Mouse (Mus musculus) kidney, adult 2 months (tissue): ENCODE measurements at regions not wholly inside any gene's neighbourhood (a gene's known extent, or its start where the extent isn't known, plus 50 kb on each side); places are given as distances from the start of the nearest gene placed in this dataset.

Source experiments
- DNase-seq: peaks from one replicate; pipeline ENCODE4 v3.0.0; 2021
- H3K27ac ChIP-seq: fragments of 200-500 bp; 2 replicates; pipeline ENCODE4 v1.5.1; 2012; ENCODE audit warnings: low read depth, low read length, control low read depth, inconsistent platforms; ENCODE audit not compliant: insufficient read depth
- H3K27me3 ChIP-seq: fragments of 200-500 bp; replicated peaks from 2 replicates; pipeline ENCODE4 v1.6.1; 2012; ENCODE audit warnings: mild to moderate bottlenecking, moderate library complexity, low read length, inconsistent platforms; ENCODE audit not compliant: control insufficient read depth, insufficient read depth
- H3K36me3 ChIP-seq: fragments of 200-500 bp; 2 replicates; pipeline ENCODE4 v1.6.1; 2012; ENCODE audit warnings: mild to moderate bottlenecking, moderate library complexity, low read length, inconsistent platforms; ENCODE audit not compliant: control insufficient read depth, insufficient read depth
- H3K4me1 ChIP-seq: fragments of 200-500 bp; 2 replicates; pipeline ENCODE4 v1.6.1; 2011; ENCODE audit warnings: low read length; ENCODE audit not compliant: control insufficient read depth, insufficient read depth
- H3K4me3 ChIP-seq: fragments of 200-500 bp; 2 replicates; pipeline ENCODE4 v1.5.1; 2011; ENCODE audit warnings: mild to moderate bottlenecking, low read depth, low read length, control low read depth; ENCODE audit not compliant: insufficient read depth
- CTCF ChIP-seq: fragments of 200-500 bp; conservative IDR thresholded peaks from 2 replicates; pipeline ENCODE4 v1.5.1; 2011; ENCODE audit warnings: low read depth, mild to moderate bottlenecking, control low read depth, low read length, moderate library complexity, mixed read lengths; ENCODE audit not compliant: insufficient read depth, insufficient read length
- POLR2A ChIP-seq: fragments of 200-500 bp; IDR thresholded peaks from one replicate; pipeline ENCODE4 v1.6.1; 2011; ENCODE audit warnings: low read depth, low read length, control low read depth
- WGBS: fragments of 180-500 bp; shearing (Covaris S2); methylation state at CpG from one replicate; pipeline ENCODE4 v1.1.7; 2018; 5-methylcytosine and 5-hydroxymethylcytosine counted together

GRCm38 (mm10) chr15:60187002-60187715 lies 170.7 kb upstream of the 4933412E24Rik start:
- Histone ChIP-seq H3K36me3 (no peaks in the 10 kb centered on the region), H3K4me3 (no peak overlapping the region), H3K27ac (no peak overlapping the region), H3K27me3 (no peaks in the 10 kb centered on the region), H3K4me1 (no peaks in the 10 kb centered on the region)
- TF ChIP-seq CTCF = no peak
- no peak for TF ChIP-seq POLR2A
- DNase-seq = no peak
- WGBS = 55% methylated on average over 5 of the region's 5 CpGs

- Histone ChIP-seq H3K4me3 (no peak overlapping the region), H3K36me3 (no peaks in the 10 kb centered on the region), H3K27ac (no peak overlapping the region), H3K4me1 (no peaks in the 10 kb centered on the region), H3K27me3 (no peaks in the 10 kb centered on the region)
- 74% methylated on average over 6 of the region's 6 CpGs for WGBS
- DNase-seq = no peak
- TF ChIP-seq POLR2A (no peak), CTCF (no peak)
Observed at GRCm38 (mm10) chr15:60141554-60142070, 125.2 kb upstream of the 4933412E24Rik start.

- Histone ChIP-seq H3K4me1 (no peaks in the 10 kb centered on the region), H3K36me3 (no peaks in the 10 kb centered on the region), H3K27ac (no peak overlapping the region), H3K4me3 (no peak overlapping the region), H3K27me3 (no peaks in the 10 kb centered on the region)
- TF ChIP-seq POLR2A = no peak
- TF ChIP-seq CTCF = no peak
- DNase-seq = no peak
- WGBS = 84% methylated on average over 2 of the region's 2 CpGs
Observed at GRCm38 (mm10) chr15:60136671-60137070, 120.3 kb upstream of the 4933412E24Rik start.

- H3K4me1 ChIP-seq = no peaks in the 10 kb centered on the region
- no peaks in the 10 kb centered on the region for H3K27me3 ChIP-seq
- TF ChIP-seq CTCF (no peak), POLR2A (no peak)
- H3K36me3 ChIP-seq = no peaks in the 10 kb centered on the region
- 43% methylated on average over 1 of the region's 1 CpGs for WGBS
- no peak overlapping the region for H3K4me3 ChIP-seq
- no peak for DNase-seq
- H3K27ac ChIP-seq = no peak overlapping the region
Observed at GRCm38 (mm10) chr15:60134515-60134914, 118.1 kb upstream of the 4933412E24Rik start.

GRCm38 (mm10) chr15:60132701-60133100 lies 116.3 kb upstream of the 4933412E24Rik start:
- no peaks in the 10 kb centered on the region for H3K36me3 ChIP-seq
- no peak for DNase-seq
- WGBS = 92% methylated on average over 3 of the region's 3 CpGs
- TF ChIP-seq CTCF (no peak), POLR2A (no peak)
- no peak overlapping the region for H3K27ac ChIP-seq
- no peaks in the 10 kb centered on the region for H3K4me1 ChIP-seq
- no peak overlapping the region for H3K4me3 ChIP-seq
- H3K27me3 ChIP-seq = no peaks in the 10 kb centered on the region

- TF ChIP-seq CTCF = no peak
- no peak for TF ChIP-seq POLR2A
- Histone ChIP-seq H3K4me1 (no peaks in the 10 kb centered on the region), H3K4me3 (no peak overlapping the region), H3K27me3 (no peaks in the 10 kb centered on the region), H3K27ac (no peak overlapping the region), H3K36me3 (no peaks in the 10 kb centered on the region)
- DNase-seq = no peak
- 83% methylated on average over 3 of the region's 3 CpGs for WGBS
Observed at GRCm38 (mm10) chr15:60124461-60124860, 108.0 kb upstream of the 4933412E24Rik start.

GRCm38 (mm10) chr15:60119926-60120325 lies 103.5 kb upstream of the 4933412E24Rik start:
- TF ChIP-seq POLR2A (no peak), CTCF (no peak)
- no peaks in the 10 kb centered on the region for H3K36me3 ChIP-seq
- no peak for DNase-seq
- H3K27ac ChIP-seq = no peak overlapping the region
- 74% methylated on average over 1 of the region's 1 CpGs for WGBS
- H3K4me1 ChIP-seq = no peaks in the 10 kb centered on the region
- no peaks in the 10 kb centered on the region for H3K27me3 ChIP-seq
- H3K4me3 ChIP-seq = no peak overlapping the region
